Mouse (Mus musculus): Measurements from ENCODE around the gene Fosb. TPM values are rescaled to one million over a fixed set of nuclear protein-coding genes. Genes with fewer than 3 reads are reported as not detected.

The Fosb gene
- polyA plus RNA-seq, 1 experiment, result 1.9 TPM

DNA sequence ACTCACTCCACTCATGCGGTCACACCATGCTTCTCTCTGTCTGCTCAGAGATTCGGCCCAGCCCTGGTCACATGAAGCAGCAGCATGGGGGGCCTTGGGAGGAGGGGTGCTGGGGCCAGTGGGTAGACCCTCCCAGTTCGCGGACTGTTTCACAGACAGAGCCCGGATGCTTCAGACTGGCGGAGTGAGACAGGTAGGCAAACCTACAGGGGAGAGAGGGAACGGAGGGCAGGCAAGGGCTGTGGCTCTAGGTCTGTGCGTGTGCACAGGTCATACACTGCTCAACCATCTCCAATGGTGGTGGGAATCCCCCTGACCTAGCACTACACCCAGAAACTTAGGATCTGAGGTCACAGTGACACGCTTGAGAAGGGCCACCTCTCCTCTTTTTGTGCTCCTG is 9.6 kb upstream of the Fosb start:
- WGBS, result 63% methylated on average over 9 of the region's 9 CpGs
- H3K4me3 ChIP-seq (ENCODE audit: control insufficient read depth, insufficient read depth, low read length), result peak overlapping the region; percentile 29; the same call in 1 of the 2 replicates
- no peak for DNase-seq
- no peaks in the 10 kb centered on the region for H3K27me3 ChIP-seq (ENCODE audit: control insufficient read depth, insufficient read depth, low read length)
- TF ChIP-seq POLR2A (IDR thresholded peaks at IDR 0.05; ENCODE audit: control insufficient read depth, extremely low read depth, insufficient read depth, low read length, poor library complexity), result no peak
- TF ChIP-seq CTCF (IDR thresholded peaks at IDR 0.05; ENCODE audit: borderline replicate concordance, control insufficient read depth, extremely low read depth, insufficient read depth, low read length, poor library complexity), result no peak
- H3K4me1 ChIP-seq (replicated peaks; ENCODE audit: control insufficient read depth, insufficient read depth, low read length), result peaks cover 5% of the 10 kb centered on the region
- no peaks in the 10 kb centered on the region for H3K36me3 ChIP-seq (ENCODE audit: control insufficient read depth, insufficient read depth, low read length)
- no peak overlapping the region for H3K27ac ChIP-seq (ENCODE audit: control insufficient read depth, insufficient read depth, low read length)

DNA sequence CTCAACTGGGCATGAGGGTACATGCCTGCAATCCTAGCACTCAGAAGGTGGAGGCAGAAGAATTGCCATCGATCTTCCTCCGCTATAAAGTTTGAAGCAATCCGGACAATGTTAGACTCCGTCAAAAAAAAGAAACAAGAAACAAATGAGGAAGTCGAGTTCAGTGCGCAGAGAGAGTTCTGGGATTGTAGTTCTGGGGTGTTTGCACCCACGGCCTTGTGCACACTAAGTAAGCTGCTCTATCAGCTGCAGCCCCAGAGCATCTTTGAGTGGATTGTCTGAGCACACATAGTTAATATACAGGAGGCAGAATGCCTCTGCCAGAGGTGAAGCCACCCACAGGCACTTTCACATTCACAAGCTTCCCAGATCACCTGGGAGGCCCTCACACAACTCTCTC is 8.8 kb upstream of the Fosb start:
- TF ChIP-seq POLR2A (IDR thresholded peaks at IDR 0.05; ENCODE audit: control insufficient read depth, extremely low read depth, insufficient read depth, low read length, poor library complexity) (no peak), CTCF (IDR thresholded peaks at IDR 0.05; ENCODE audit: borderline replicate concordance, control insufficient read depth, extremely low read depth, insufficient read depth, low read length, poor library complexity) (no peak)
- Histone ChIP-seq H3K4me3 (ENCODE audit: control insufficient read depth, insufficient read depth, low read length) (no peak overlapping the region), H3K4me1 (replicated peaks; ENCODE audit: control insufficient read depth, insufficient read depth, low read length) (peaks cover 5% of the 10 kb centered on the region), H3K27me3 (ENCODE audit: control insufficient read depth, insufficient read depth, low read length) (no peaks in the 10 kb centered on the region), H3K36me3 (ENCODE audit: control insufficient read depth, insufficient read depth, low read length) (no peaks in the 10 kb centered on the region), H3K27ac (ENCODE audit: control insufficient read depth, insufficient read depth, low read length) (no peak overlapping the region)
- WGBS, result 14% methylated on average over 7 of the region's 7 CpGs
- DNase-seq, result no peak

DNA sequence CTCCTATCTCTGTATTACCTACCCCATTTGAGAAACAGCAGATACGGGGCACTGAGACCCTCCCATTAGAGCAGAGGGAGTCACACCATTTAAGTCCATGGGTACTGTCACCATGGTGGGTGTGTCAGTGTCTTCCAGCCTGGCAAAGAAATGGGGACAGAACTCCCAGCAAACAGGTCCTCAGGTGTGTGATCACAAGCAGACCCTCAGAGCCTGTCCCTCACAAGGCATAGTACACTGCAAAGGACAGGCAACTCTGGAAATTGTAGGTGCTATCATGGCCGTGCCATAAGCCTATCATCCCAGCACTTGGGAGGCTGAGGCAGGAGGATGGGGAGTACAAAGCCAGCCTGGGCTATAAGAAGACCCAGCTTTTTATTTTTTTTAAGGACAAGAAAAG is 8.3 kb upstream of the Fosb start:
- no peak for TF ChIP-seq CTCF (IDR thresholded peaks at IDR 0.05; ENCODE audit: borderline replicate concordance, control insufficient read depth, extremely low read depth, insufficient read depth, low read length, poor library complexity)
- no peak for TF ChIP-seq POLR2A (IDR thresholded peaks at IDR 0.05; ENCODE audit: control insufficient read depth, extremely low read depth, insufficient read depth, low read length, poor library complexity)
- Histone ChIP-seq H3K4me1 (replicated peaks; ENCODE audit: control insufficient read depth, insufficient read depth, low read length) (peaks cover 5% of the 10 kb centered on the region), H3K27ac (ENCODE audit: control insufficient read depth, insufficient read depth, low read length) (no peak overlapping the region), H3K27me3 (ENCODE audit: control insufficient read depth, insufficient read depth, low read length) (no peaks in the 10 kb centered on the region), H3K36me3 (ENCODE audit: control insufficient read depth, insufficient read depth, low read length) (no peaks in the 10 kb centered on the region), H3K4me3 (ENCODE audit: control insufficient read depth, insufficient read depth, low read length) (no peak overlapping the region)
- no peak for DNase-seq
- WGBS, result 84% methylated on average over 2 of the region's 2 CpGs

DNA sequence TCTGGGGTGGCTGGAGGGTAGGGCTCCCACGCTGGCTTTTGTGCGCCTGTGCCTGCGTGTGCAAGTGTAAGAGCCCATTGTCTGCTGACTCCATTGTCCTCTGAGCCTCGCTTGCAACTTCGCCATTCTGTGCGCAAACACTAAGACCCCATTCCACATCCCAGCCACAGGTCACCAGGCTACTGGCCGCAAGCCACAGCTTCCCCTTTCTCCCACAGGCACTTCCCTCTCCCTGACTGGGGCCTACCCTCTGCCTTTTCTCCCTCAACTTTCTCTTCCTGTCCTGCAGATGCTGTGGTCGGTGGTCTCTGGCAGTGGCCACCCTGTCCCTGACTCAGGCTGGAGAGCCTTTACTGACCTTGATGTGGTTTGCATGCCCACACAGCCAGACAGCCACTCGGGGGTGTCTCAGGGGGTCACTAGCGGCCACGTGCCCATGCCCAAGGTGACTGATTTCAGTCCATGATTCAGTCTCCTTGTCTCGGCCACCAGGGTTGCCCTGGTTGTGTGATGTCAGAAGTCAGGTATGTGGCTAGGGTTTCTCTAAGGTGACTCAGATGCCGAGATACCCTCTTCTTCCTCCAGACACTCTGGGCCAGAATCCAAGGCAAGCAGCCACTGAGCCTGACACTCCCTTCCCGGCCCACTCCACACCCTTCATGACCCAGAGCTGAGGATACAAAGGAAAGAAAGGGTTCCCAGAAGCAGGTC is 6.8 kb upstream of the Fosb start:
- Histone ChIP-seq H3K36me3 (ENCODE audit: control insufficient read depth, insufficient read depth, low read length) (no peaks in the 10 kb centered on the region), H3K4me3 (ENCODE audit: control insufficient read depth, insufficient read depth, low read length) (no peak overlapping the region), H3K27ac (ENCODE audit: control insufficient read depth, insufficient read depth, low read length) (no peak overlapping the region), H3K27me3 (ENCODE audit: control insufficient read depth, insufficient read depth, low read length) (no peaks in the 10 kb centered on the region), H3K4me1 (replicated peaks; ENCODE audit: control insufficient read depth, insufficient read depth, low read length) (peaks cover 5% of the 10 kb centered on the region)
- TF ChIP-seq CTCF (IDR thresholded peaks at IDR 0.05; ENCODE audit: borderline replicate concordance, control insufficient read depth, extremely low read depth, insufficient read depth, low read length, poor library complexity) (no peak), POLR2A (IDR thresholded peaks at IDR 0.05; ENCODE audit: control insufficient read depth, extremely low read depth, insufficient read depth, low read length, poor library complexity) (no peak)
- WGBS, result 7% methylated on average over 14 of the region's 14 CpGs
- no peak for DNase-seq

DNA sequence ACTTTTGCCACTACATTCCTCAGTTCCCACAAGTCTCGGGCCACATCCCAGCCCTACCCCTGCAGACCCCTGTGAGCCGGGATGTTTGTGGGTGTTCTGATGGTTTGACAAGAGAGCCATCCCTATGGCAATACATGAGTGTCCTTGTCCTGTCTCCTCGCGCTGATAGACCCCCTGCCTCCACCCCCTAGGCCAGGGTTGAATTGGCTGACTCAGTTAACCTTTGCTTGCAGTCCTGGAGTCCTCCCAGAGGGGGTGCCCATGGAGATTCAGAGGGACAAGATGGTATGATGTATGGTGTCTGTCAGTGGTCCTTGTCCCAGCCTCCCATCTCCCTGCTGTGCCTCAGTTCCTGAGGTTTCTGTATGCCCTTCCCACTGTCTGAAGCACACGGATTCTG is 4.2 kb upstream of the Fosb start:
- H3K4me3 ChIP-seq (ENCODE audit: control insufficient read depth, insufficient read depth, low read length), result no peak overlapping the region
- TF ChIP-seq POLR2A (IDR thresholded peaks at IDR 0.05; ENCODE audit: control insufficient read depth, extremely low read depth, insufficient read depth, low read length, poor library complexity) (no peak), CTCF (IDR thresholded peaks at IDR 0.05; ENCODE audit: borderline replicate concordance, control insufficient read depth, extremely low read depth, insufficient read depth, low read length, poor library complexity) (no peak)
- H3K27me3 ChIP-seq (ENCODE audit: control insufficient read depth, insufficient read depth, low read length), result no peaks in the 10 kb centered on the region
- no peak for DNase-seq
- H3K27ac ChIP-seq (ENCODE audit: control insufficient read depth, insufficient read depth, low read length), result no peak overlapping the region
- peaks cover 6% of the 10 kb centered on the region for H3K4me1 ChIP-seq (replicated peaks; ENCODE audit: control insufficient read depth, insufficient read depth, low read length)
- H3K36me3 ChIP-seq (ENCODE audit: control insufficient read depth, insufficient read depth, low read length), result no peaks in the 10 kb centered on the region
- WGBS, result 90% methylated on average over 5 of the region's 5 CpGs

DNA sequence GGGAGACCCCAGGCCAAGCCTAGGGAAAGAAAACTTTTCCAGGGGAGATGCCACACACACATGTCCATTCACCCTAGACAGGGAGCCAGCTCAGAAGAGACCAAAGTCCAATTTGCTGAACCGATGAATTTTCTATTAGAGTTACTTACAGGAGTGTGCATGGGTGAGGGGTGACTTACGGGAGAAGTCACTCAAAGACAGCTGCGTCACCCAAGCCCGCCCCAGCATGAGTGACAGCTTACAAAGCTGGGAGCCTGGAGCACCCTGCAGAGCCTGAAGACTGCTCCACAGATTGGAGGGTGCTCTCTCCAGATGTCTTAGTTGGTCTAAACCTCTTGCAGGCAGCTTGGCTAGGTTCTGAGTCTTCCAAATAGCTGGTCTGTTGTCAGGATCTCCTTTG is 2.1 kb upstream of the Fosb start:
- Histone ChIP-seq H3K4me1 (replicated peaks; ENCODE audit: control insufficient read depth, insufficient read depth, low read length) (peaks cover 16% of the 10 kb centered on the region), H3K4me3 (ENCODE audit: control insufficient read depth, insufficient read depth, low read length) (no peak overlapping the region), H3K27me3 (ENCODE audit: control insufficient read depth, insufficient read depth, low read length) (no peaks in the 10 kb centered on the region), H3K27ac (ENCODE audit: control insufficient read depth, insufficient read depth, low read length) (no peak overlapping the region), H3K36me3 (ENCODE audit: control insufficient read depth, insufficient read depth, low read length) (no peaks in the 10 kb centered on the region)
- no peak for DNase-seq
- WGBS, result 64% methylated on average over 4 of the region's 4 CpGs
- TF ChIP-seq CTCF (IDR thresholded peaks at IDR 0.05; ENCODE audit: borderline replicate concordance, control insufficient read depth, extremely low read depth, insufficient read depth, low read length, poor library complexity) (no peak), POLR2A (IDR thresholded peaks at IDR 0.05; ENCODE audit: control insufficient read depth, extremely low read depth, insufficient read depth, low read length, poor library complexity) (no peak)
